Mouse (Mus musculus): ENCODE results near the gene Eps8l2. TPM values are rescaled to one million over a fixed set of nuclear protein-coding genes. Genes with fewer than 3 reads are reported as not detected.

The Eps8l2 gene
- polyA plus RNA-seq, 1 experiment from 2014 or later, result 1.1 TPM

DNA sequence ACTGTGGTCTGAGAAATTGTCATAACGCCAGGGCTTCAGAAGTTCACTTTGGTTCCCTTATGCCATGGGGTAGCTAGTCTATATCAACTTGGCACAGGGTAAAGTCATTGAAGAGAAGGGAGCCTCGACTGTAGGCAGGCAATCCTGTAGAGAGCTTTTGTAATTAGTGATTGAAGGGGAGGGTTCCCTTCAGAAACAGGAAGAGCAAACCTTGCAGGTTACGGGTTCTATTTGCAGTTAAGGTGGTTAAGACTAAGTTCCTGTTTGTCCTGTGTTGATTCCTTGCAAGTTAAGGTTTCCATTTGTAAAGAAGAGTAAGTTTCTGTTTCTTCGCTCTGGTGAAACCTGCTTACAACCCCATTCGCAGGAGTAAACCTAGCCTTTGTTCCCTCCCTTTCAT, 31.2 kb downstream of the Eps8l2 start:
- ATAC-seq (replicated peaks; ENCODE audit: insufficient number of reproducible peaks, insufficient read depth, low FRiP score, low read depth), result no peak
- Histone ChIP-seq H3K27me3 (0 out of 2 replicates have a peak, but pooled peaks cover 4% of the 10 kb centered on the region), H3K27ac (no peak overlapping the region), H3K4me1 (replicated peaks) (no peaks in the 10 kb centered on the region), H3K9me3 (replicated peaks) (no peaks in the 10 kb centered on the region), H3K4me3 (no peak overlapping the region), H3K9ac (no peak overlapping the region), H3K36me3 (no peaks in the 10 kb centered on the region), H3K4me2 (no peak overlapping the region)
- 64% methylated on average over 5 of the region's 5 CpGs for WGBS

GRCm38 (mm10) chr7:141371942-141372595, 33.4 kb downstream of the Eps8l2 start:
- no peak overlapping the region for H3K9ac ChIP-seq
- no peaks in the 10 kb centered on the region for H3K9me3 ChIP-seq (replicated peaks)
- H3K4me3 ChIP-seq, result no peak overlapping the region
- no peaks in the 10 kb centered on the region for H3K27me3 ChIP-seq
- H3K27ac ChIP-seq, result no peak overlapping the region
- WGBS, result 43% methylated on average over 6 of the region's 6 CpGs
- H3K4me2 ChIP-seq, result no peak overlapping the region
- H3K4me1 ChIP-seq (replicated peaks), result no peaks in the 10 kb centered on the region
- no peaks in the 10 kb centered on the region for H3K36me3 ChIP-seq
- ATAC-seq (replicated peaks; ENCODE audit: insufficient number of reproducible peaks, insufficient read depth, low FRiP score, low read depth), result no peak

- Histone ChIP-seq H3K36me3 (no peaks in the 10 kb centered on the region), H3K4me3 (no peak overlapping the region), H3K4me2 (no peak overlapping the region), H3K4me1 (replicated peaks) (no peaks in the 10 kb centered on the region), H3K27ac (no peak overlapping the region), H3K9me3 (replicated peaks) (no peaks in the 10 kb centered on the region), H3K9ac (no peak overlapping the region), H3K27me3 (no peaks in the 10 kb centered on the region)
- no peak for ATAC-seq (replicated peaks; ENCODE audit: insufficient number of reproducible peaks, insufficient read depth, low FRiP score, low read depth)
- WGBS, result 73% methylated on average over 6 of the region's 6 CpGs
Measured at GRCm38 (mm10) chr7:141373611-141374010, 34.9 kb downstream of the Eps8l2 start.

GRCm38 (mm10) chr7:141374399-141374798, 35.7 kb downstream of the Eps8l2 start:
- Histone ChIP-seq H3K4me2 (no peak overlapping the region), H3K4me3 (no peak overlapping the region), H3K27ac (no peak overlapping the region), H3K9ac (no peak overlapping the region), H3K36me3 (no peaks in the 10 kb centered on the region), H3K4me1 (replicated peaks) (no peaks in the 10 kb centered on the region), H3K9me3 (replicated peaks) (no peaks in the 10 kb centered on the region), H3K27me3 (no peaks in the 10 kb centered on the region)
- no peak for ATAC-seq (replicated peaks; ENCODE audit: insufficient number of reproducible peaks, insufficient read depth, low FRiP score, low read depth)

- no peaks in the 10 kb centered on the region for H3K36me3 ChIP-seq
- no peaks in the 10 kb centered on the region for H3K4me1 ChIP-seq (replicated peaks)
- no peaks in the 10 kb centered on the region for H3K9me3 ChIP-seq (replicated peaks)
- 64% methylated on average over 4 of the region's 4 CpGs for WGBS
- no peak for ATAC-seq (replicated peaks; ENCODE audit: insufficient number of reproducible peaks, insufficient read depth, low FRiP score, low read depth)
- H3K4me3 ChIP-seq, result no peak overlapping the region
- no peaks in the 10 kb centered on the region for H3K27me3 ChIP-seq
- no peak overlapping the region for H3K4me2 ChIP-seq
- H3K27ac ChIP-seq, result no peak overlapping the region
- H3K9ac ChIP-seq, result no peak overlapping the region
Measured at GRCm38 (mm10) chr7:141379584-141379983, 40.9 kb downstream of the Eps8l2 start.

GRCm38 (mm10) chr7:141381068-141381835, 42.6 kb downstream of the Eps8l2 start:
- no peaks in the 10 kb centered on the region for H3K27me3 ChIP-seq
- H3K4me3 ChIP-seq, result no peak overlapping the region
- H3K9me3 ChIP-seq (replicated peaks), result no peaks in the 10 kb centered on the region
- H3K36me3 ChIP-seq, result no peaks in the 10 kb centered on the region
- no peak overlapping the region for H3K4me2 ChIP-seq
- WGBS, result 75% methylated on average over 4 of the region's 4 CpGs
- ATAC-seq (replicated peaks; ENCODE audit: insufficient number of reproducible peaks, insufficient read depth, low FRiP score, low read depth), result no peak
- H3K27ac ChIP-seq, result no peak overlapping the region
- H3K4me1 ChIP-seq (replicated peaks), result no peaks in the 10 kb centered on the region
- no peak overlapping the region for H3K9ac ChIP-seq

DNA sequence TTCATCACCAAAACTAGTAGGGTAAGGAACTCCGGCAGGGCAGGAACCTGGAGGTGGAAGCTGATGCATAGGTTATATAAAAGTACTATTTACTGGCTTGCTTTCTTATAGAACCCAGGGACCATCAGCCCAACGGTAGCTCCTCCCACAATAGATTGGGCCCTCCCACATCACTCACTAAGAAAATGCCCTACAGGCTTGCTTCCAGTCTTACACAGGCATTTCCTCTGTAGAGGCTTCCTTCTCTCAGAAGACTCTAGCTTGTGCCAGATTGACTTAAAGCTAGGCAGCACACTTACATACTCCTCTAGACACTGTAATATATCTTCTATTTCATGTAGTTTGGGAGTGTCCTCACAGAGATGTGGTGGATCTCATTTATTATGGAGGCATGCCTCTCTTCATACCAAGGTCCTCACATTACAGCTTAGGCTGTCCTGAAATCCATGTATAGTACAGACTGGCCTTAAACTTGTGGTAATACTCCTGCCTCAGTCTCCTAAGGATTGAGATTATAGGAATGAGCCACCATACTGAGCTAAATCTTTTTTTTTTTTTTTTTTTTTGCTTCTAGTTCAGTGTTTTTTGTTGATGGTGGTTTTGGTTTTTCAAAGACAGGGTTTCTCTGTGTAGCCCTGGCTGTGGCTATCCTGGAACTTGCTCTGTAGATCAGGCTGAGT, 49.3 kb downstream of the Eps8l2 start:
- H3K4me2 ChIP-seq, result no peak overlapping the region
- H3K36me3 ChIP-seq, result no peaks in the 10 kb centered on the region
- 41% methylated on average over 2 of the region's 2 CpGs for WGBS
- ATAC-seq (replicated peaks; ENCODE audit: insufficient number of reproducible peaks, insufficient read depth, low FRiP score, low read depth), result no peak
- H3K9me3 ChIP-seq (replicated peaks), result no peaks in the 10 kb centered on the region
- H3K27ac ChIP-seq, result no peak overlapping the region
- H3K27me3 ChIP-seq, result no peaks in the 10 kb centered on the region
- peaks cover 9% of the 10 kb centered on the region for H3K4me1 ChIP-seq (replicated peaks)
- H3K9ac ChIP-seq, result no peak overlapping the region
- H3K4me3 ChIP-seq, result no peak overlapping the region

GRCm38 (mm10) chr7:141388487-141389109, 49.9 kb downstream of the Eps8l2 start:
- no peaks in the 10 kb centered on the region for H3K9me3 ChIP-seq (replicated peaks)
- WGBS, result 45% methylated on average over 3 of the region's 3 CpGs
- peaks cover 12% of the 10 kb centered on the region for H3K4me1 ChIP-seq (replicated peaks)
- H3K36me3 ChIP-seq, result no peaks in the 10 kb centered on the region
- no peak overlapping the region for H3K4me2 ChIP-seq
- no peak overlapping the region for H3K4me3 ChIP-seq
- H3K27ac ChIP-seq, result no peak overlapping the region
- no peaks in the 10 kb centered on the region for H3K27me3 ChIP-seq
- ATAC-seq (replicated peaks; ENCODE audit: insufficient number of reproducible peaks, insufficient read depth, low FRiP score, low read depth), result no peak
- no peak overlapping the region for H3K9ac ChIP-seq

GRCm38 (mm10) chr7:141390326-141391259, 51.9 kb downstream of the Eps8l2 start:
- no peak overlapping the region for H3K4me2 ChIP-seq

GRCm38 (mm10) chr7:141391625-141392551, 53.2 kb downstream of the Eps8l2 start, which contains the start of gene Taldo1:
Taldo1 (plus strand) TSS chr7:141392199.
- WGBS, result under 1% methylated on average over 57 of the region's 57 CpGs
- H3K36me3 ChIP-seq, result peaks cover 12% of the 10 kb centered on the region

More at GRCm38 (mm10) chr7:141390326-141391259, 51.9 kb downstream of the Eps8l2 start:
- no peak overlapping the region for H3K9ac ChIP-seq
- H3K4me3 ChIP-seq, result no peak overlapping the region
- no peak overlapping the region for H3K27ac ChIP-seq
- WGBS, result 52% methylated on average over 9 of the region's 9 CpGs
- H3K27me3 ChIP-seq, result no peaks in the 10 kb centered on the region
- no peaks in the 10 kb centered on the region for H3K36me3 ChIP-seq
- H3K4me1 ChIP-seq (replicated peaks), result peaks cover 12% of the 10 kb centered on the region
- no peaks in the 10 kb centered on the region for H3K9me3 ChIP-seq (replicated peaks)
- no peak for ATAC-seq (replicated peaks; ENCODE audit: insufficient number of reproducible peaks, insufficient read depth, low FRiP score, low read depth)

More at GRCm38 (mm10) chr7:141391625-141392551, 53.2 kb downstream of the Eps8l2 start, which contains the start of gene Taldo1:
- Histone ChIP-seq H3K4me2 (peak within 1 kb of the TSS; percentile 82), H3K27ac (peak within 1 kb of the TSS; percentile 61), H3K4me3 (peak within 1 kb of the TSS; percentile 69), H3K4me1 (replicated peaks) (peaks cover 12% of the 10 kb centered on the region), H3K9ac (peak within 1 kb of the TSS; percentile 60), H3K9me3 (replicated peaks) (no peaks in the 10 kb centered on the region), H3K27me3 (no peaks in the 10 kb centered on the region)
- peak; percentile 94 for ATAC-seq (replicated peaks; ENCODE audit: insufficient number of reproducible peaks, insufficient read depth, low FRiP score, low read depth)
